Mouse (Mus musculus) T-helper 1 cell (primary cell): Measurements from ENCODE around the gene Ehbp1.

Experiments used
- in situ Hi-C: fragments of 300-600 bp; cut with MboI, MseI; formaldehyde crosslinking; loops from one replicate; pipeline ENCODE4 v1.15.1; 2025; ENCODE audit warnings: high pct_unique_total_duplicates

Ehbp1 gene

DNA sequence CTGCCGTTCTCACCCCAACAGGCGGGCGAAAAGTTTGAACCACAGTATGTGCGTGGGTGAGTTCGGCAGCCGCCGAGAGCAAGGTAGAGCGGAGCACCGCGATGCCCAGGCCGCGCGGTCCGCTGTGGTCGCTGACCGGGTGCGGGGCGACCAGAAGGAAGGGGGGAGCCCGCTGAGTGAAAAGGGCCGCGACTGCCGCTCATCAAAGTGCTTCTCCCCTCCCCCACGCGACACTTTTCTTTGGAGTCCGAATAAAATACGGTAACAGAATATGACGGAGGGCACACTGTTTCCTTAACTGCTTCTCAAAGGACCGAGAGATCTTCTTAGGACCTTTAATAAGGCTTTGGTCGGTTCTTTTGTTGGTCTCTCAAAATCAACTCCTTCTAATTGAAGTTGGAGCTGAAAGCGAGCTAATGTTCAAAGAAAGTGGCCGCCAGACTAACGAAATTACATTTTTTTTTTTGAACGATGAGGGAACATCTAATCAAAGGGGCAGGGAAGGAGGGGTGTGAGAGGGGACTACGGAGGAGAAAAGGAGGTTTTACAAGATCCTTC is 339.2 kb downstream of the Ehbp1 start, which contains the start of gene Otx1:
TSS of gene Otx1 (minus strand) at position 115 of the 558 bp plus-strand sequence.
- in situ Hi-C loops: no loop called here

DNA sequence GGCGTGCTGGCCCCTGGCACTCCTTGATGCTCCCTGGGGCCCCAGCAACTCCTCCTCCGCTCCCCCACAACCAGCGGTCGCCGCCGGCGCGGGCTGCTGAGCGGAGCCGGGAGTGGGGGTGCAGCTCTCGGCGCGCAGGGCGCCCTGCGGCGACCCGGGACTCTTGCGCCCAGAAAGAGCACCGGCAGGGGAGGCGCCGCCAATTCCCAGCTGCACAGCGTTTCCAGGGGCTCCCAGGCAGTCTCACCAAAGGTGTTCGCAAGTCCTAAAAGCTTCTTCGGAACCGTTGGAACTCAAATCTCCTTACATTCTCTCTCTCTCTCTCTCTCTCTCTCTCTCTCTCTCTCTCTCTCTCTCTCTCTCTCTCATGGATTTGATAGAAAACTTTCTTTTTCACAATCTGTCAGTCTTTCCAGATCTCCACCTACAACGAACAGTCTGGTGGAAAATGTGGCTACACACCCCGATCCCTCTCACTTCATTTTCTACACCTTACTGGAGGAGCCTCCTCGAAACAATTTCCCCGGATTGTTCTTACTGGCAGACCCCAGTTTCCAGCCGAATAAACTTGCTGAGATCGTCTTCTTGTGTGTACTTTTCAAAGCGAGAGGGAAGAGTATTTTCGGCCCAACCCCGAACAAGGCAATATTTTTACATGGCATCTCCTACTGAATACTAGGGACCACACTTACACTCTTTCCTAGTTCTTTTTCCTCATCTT is 339.9 kb downstream of the Ehbp1 start:
- in situ Hi-C loops: no loop called here

DNA sequence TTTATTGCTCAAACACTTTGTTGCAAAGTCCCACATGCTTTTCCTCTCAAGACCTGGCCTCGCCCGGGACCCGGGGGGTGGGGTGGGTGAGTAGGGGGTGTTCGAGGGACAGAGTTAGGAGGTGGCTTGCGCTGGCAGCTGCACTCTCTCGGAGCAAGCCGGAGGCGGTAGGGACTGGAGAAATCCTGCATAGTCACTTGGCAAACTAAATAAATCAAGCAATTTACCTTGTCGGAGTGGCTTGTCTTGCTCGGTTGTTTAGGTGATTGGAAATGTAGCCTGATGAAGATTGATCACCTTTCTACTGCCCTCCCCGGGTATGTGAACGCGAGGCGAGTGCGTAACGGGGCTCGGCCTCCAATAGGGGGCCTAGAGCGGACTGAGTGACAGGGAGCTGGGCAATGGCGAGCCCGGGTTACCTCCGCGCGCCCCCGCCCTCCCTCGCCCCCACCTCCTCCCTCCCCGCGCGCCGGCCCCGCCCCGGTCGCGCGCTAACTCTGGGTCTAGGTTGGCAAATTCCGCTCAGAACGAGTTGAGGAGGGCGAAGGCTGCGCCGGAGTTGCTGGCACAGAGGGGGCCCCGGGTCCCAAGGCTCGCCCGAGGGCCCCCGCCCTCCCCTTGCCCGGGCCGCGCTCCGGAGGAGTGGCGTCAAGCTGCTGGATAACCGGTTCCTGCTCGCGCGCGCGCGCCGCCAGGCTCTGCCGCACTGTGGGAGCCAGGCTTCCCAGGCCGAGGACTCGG is 340.6 kb downstream of the Ehbp1 start:
- in situ Hi-C loops: no loop called here

DNA sequence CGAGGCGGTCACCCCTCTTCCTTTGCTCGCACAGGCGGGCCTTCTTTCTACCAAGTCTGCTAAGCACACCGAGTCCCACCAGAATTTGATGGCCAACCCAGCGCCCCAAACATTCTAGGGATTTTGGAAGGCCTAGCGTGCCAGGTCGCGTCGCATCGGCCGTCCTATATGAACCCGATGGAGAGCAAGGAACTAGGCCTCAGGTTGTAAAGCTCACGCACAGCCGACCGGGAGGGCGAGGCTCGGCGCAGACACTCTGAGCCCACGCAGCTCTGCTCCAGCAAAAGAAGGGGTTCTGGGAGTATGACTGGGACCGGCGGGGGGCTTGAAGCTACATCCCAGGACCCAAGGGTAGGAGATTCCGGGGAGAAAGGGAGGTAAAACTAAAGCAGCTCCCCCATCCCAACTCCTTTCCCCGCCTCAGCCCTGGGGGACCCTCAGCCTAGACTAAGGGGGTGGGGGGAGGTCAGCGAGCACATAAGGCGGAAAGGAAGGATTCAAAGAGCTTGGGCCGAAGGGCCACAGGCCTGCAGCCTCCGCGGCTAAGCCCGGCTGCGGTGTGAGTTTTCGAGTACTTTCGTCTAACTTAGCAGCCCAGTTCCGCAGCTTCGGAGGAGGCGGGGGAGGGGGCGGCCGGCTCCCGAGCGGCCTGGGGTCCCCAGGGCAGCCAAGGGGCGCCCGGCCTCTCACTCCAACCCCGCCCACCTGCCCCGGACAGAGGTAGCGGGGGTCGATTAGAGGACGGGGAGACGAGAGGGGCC is 341.6 kb downstream of the Ehbp1 start:
- in situ Hi-C loops: no loop called here

DNA sequence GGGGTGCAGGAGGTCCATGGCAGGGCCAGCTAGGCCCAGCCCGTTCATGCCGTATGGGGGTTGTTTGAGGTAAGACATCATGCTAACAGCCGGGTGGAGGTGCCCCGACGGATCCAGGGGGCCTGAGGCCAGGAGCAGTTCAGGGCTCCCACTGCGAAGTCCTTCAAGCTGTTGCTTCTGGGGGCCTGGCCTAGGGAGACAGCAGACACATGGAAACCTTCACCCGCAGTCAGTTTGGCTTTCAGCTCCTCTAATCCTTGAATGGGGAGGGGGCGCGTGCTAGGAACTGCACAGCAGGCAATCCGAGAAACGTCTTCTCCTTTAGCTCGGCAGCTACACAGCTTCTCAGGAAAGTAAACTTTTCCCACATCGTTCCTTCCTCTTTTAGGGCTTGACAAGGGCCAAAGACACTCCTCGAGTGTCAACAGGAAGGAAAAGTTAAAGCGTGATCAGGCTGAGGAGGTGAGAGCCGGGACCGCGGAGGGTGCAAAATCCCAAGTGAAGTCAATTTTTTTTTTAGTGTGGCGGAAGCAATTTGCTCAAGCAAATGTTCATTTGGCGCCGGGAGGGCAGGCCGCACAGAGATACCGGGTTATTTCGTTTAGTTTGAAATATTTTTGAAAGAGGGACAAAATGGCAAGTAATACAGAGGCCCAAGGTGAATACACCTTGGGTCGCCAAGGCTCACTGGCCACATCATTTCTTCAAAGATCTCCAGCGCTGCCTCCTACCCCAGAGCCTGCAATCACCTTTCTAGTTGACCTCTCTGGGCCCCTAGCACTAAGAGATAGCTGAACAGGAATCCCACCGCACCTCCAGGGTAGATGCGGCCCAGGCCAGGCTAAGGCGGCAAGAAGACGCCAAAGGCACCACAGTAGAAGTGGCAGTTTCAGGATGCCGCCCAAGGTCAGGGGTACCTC is 342.4 kb downstream of the Ehbp1 start:
- in situ Hi-C loops: loop anchor here (5.0 to 25.0 kb wide), 2 partner anchors 853 to 1037 kb away; no protein-coding TSS in a partner anchor

DNA sequence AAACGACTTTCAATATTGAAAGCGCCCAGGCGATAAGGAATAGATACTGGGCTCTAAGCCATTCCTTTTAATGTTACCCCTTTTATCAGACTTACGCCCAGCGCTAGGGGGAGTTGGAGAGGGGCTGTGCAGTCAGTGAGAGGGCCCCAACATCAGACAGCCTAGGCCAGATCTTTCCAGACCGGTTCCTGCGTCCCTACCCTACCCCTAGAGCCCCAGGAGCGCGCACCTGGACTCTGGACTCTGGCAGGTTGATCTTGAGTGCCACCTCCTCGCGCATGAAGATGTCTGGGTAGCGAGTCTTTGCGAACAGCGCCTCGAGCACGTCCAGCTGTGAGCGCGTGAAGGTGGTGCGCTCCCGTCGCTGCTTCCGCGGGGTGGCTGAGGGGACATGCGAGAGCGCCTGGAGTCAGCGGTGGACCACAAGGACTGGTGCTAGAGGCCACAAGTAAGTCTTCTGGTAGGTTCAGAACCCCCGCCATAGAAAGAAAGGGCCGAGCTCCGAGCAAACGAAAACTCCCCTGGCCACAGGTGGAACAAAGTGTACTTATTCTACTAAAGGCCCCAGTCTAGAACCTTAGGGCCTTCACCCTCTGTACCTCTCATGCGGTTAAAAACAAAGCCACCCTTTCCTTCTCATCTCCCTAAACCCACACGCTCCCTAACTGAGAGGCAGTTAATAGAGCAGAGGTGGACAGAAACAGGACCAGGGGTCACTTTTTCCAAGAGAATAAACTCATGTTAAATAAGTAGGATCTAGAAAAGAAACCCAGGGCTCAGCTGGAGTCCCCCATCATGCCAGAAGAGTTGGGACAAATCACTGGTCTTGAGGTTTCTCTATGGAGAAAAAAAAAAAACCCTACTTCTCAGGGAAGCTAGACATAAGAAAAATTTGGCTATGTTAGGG is 343.7 kb downstream of the Ehbp1 start:
- in situ Hi-C loops: loop anchor here (5.0 to 25.0 kb wide), 2 partner anchors 854 to 1036 kb away; no protein-coding TSS in a partner anchor

DNA sequence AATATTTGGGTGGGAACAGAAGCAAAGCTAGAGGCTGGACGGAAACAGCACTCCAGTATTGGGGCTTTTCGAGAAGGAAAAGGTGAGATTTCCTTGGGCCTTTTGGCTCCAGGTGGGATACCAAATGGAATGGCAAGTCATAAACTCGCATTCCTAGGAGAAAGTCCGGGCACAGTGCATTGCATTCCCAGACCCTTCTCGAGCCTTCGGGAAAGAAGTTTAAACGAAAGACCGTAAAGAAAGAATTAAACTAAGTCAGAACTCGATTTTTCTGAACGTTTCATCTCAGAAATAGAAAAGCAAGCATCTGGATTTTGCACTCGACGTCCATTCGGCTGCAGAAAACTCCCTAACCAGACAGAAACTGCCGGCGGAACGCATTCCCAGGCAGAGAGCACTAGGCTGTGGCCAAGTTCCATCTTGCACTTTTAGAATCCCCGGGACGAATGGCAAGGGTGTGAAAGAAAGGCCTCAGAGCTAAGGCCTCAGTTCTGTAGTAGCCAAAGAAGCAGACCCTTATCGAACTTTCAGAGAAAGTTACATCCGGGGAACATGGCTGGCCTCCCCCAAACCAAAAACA is 344.4 kb downstream of the Ehbp1 start:
- in situ Hi-C loops: loop anchor here (5.0 to 25.0 kb wide), 2 partner anchors 855 to 1035 kb away; no protein-coding TSS in a partner anchor

DNA sequence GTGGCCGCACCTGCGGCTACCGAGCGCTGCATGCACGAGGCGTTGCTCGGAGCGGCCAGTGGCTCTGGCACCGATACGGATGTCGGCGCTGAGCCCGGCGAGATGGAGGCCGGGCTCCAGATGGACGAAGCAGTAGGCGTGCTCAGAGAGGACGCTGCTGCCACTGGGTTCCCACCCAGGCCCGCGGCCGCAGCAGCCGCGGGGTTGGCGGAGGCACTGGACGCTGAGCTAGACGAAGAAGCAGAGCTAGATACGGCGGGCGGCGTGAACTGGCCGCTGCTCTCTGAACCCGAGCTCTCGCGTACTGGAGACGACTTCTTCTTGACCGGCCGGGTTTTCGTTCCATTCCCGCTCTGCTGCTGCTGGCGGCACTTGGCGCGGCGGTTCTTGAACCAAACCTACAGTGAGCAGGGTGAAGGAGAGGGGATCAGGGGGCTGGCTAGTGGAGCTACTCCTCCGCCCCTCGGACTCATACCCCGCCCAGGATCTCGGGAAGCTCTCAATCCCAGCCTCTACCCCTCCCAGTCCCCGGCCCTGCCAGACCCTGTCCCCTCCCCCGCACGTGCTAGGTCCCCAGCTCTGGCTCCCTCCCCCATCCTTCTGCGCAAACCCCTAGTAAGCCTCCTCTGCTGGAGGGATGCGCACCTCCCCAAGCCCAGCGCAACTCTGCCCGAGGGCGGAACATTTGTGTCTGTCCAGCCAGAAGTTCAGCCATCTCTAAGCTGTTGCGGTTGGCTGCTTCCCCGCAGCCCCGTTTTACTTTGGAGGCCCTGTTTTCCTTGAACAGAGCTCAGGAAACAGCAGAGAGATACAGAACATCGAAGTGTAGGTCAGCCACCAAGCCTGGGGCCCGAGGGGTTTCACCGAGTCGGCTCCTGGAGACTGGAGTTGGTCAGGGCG is 345.2 kb downstream of the Ehbp1 start:
- in situ Hi-C loops: loop anchor here (5.0 to 25.0 kb wide), 2 partner anchors 855 to 1035 kb away; no protein-coding TSS in a partner anchor

DNA sequence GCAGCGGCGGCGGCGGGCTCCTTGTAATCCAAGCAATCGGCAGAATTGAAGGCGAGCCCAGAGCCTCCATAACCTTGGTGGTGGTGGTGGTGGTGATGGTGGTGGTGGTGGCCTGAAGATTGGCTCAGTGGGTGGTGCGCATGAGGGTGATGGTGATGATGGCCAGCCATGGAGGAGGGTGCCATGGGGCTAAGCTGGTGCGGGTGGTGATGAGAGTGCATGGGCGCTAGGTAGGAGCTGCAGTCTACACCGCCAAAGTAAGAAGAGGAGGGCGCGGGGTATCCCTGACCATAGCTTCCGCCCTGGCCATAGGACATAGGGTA is 345.8 kb downstream of the Ehbp1 start:
- in situ Hi-C loops: loop anchor here (5.0 to 25.0 kb wide), 2 partner anchors 856 to 1034 kb away; no protein-coding TSS in a partner anchor

DNA sequence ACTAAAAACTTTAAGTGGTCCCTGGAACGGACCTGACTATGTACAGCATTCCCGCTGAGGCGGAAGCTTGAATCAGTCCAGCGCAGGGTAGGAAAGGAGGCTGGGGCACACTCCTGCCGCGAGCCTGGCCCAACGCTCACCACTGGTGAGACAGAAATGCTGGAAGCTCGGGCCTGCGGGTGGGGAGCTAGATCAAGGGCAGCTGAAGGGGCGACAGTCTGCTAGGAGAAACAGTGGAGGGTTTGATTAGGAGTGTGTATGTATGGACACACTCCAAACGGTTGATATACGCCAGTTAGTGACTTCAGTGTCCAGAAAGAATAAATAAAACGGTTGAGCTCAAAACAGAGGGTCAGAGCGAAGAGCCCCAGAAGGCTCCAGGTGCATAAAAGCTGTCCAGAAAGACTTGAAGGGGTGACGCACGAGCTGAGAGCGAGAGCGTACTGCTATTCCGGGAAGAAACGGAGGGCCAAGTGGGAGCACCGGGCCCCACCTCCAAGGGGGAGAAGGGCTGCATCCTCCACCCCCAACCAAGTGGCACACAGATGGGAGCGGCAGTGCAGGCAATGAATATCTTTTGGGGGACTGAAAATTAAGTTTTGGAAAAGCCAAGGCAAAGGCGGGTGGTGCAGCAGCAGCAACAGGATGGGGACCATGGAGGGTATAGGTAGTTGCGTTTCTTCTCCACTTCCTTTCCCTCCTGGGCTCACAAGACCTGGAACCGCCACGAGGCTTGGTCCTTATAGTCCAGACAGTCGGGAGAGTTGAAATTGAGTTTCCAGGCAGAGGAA is 346.4 kb downstream of the Ehbp1 start:
- in situ Hi-C loops: loop anchor here (5.0 to 25.0 kb wide), 2 partner anchors 857 to 1033 kb away; no protein-coding TSS in a partner anchor

DNA sequence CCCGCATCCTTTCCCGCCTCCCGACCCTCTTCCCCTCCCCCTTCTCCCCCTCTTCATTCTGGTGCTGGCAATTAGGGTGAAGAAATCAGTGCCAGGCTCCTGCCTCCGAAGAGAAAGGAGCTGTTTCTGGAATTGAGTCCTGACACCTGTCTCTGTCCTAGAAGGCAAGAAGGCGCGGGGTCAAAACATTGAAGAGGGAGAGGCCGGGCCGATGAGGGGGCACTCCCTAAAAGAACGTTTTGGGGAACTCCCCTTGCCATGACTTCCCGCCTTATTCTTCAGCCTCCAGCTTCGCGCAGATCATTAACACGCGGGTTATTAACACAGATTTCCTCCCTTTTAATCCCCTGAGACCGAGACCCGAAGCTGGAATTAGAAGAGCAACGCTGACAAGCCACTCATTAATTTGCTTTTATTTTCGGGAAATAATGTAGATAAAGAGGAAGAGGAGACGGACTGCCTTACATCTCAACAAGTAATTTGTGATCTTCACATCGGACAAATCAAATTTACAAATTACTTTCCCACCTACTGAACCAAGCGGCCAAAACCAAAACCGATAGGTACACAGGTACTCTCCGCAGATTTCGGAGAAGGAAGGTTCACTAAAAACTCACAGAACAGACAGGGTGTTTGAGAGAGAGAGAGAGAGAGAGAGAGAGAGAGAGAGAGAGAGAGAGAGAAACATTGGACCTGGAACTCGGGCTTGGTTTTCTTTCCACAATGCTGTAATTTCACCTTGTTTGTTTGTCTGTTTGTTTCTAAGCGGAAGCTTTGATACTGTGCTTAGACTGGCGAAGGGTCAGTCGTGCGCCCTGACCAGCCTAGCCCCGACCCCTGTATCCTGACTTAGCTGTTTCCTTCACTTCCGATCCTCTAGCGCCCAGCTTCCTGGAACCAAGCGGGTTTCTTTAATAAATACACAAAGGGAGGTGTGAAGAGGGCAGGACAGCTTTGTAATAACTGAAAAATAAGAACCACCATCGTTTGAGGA is 347.4 kb downstream of the Ehbp1 start:
- in situ Hi-C loops: loop anchor here (5.0 to 25.0 kb wide), 2 partner anchors 858 to 1032 kb away; no protein-coding TSS in a partner anchor

DNA sequence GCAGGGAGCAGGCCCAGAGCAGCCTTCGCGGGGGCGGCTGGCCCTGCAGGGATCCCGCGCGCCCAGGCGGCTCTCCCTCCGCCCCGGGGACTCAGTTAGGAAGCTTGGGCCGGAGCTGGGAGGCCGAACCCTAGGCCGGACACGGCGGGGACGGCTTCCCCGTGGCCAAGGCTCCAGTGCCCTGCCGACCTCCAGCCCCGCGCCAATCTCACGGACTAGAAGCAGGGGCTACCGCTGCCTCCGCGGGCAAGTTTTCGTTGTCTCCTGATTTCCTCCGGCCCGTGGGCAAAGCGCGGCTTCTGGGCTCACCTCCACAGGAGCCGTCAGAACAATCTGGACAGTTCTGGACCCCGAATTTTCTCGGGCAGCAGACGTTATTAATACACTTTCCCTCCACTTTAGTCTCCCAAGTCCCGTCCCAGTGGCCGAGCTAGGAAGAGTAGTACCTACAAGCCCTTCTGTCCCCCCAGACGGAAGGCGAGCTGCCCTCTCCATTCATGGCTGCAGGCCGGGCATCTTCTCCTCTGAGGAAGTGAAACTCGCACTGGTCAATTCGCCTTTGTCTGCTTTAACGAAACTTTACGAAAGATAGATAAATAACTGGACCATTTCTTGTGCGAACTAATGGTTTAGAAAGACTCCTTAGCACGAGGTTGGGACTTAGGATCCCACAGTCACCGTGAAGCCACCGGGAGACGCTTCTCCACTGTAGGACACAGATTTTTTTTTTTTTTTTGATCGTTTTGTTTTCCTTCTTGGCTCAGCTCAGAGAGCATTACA is 348.3 kb downstream of the Ehbp1 start:
- in situ Hi-C loops: loop anchor here (25.0 kb wide), 1 partner anchor 1031 kb away; no protein-coding TSS in a partner anchor

DNA sequence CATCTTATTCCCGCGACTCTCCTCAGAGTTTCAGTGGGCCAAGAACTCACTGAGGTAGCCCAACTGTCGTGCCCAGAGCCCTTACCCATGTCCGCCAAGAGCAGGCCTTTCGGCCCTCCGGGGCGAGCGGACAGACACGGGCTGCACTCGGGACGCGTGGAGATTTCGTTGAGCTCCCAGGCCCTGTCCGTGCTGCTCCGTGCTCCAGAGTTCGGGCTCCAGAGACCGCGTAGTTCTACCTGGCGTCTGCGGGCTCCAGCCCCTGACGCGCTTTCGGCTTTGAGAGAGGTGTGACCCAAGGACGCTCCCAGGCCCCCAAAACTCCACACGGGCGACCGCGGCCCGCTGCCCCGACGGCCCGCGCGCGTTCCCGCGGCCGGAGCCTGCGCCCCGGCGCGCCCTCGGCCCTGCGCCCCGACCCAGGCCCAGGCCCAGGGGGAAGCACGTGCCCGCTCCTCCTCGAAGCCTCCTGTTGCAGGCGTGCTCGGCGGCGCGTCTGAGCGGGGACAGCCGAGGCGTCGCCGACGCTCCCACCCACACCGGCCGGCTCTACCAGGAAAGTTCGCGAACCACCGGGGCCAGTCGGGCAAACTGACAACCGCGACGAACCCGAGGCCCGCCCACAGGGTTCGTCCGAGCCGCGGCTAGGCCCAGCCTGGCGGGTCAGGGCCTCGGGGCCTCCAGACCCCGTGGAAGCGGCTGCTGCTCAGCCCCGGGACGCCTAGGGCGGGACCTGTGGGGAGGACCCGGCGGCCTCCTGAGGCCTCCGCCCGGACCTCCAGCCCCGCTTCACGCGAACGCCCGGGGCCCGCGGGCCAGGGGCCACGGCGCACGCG is 349.1 kb downstream of the Ehbp1 start:
- in situ Hi-C loops: loop anchor here (25.0 kb wide), 1 partner anchor 1031 kb away; no protein-coding TSS in a partner anchor

DNA sequence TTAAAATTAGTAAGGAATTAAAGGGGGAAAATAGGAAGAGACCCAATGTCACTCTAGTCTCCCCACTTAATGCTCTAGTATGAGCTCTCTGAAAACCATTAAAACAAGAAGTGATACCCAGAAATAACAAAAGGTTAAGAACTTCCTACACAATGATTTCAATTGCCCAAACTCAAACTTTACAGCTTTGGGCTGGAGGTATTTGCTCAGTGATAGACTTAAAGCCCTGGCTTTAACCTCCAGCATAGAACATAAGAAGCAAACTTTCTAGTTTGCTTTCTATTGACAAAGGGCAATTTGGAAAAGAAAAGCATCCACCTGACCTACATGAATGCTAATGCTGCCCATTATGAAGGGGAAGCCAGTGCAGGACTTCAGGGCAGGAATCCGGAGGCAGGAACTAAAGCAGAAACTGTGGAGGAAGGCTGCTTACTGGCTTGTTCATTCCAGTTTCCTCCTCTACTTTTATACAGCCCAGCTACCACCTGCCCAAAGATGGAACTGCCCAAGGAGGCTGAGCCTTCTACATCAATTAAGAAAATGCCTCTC is 353.6 kb downstream of the Ehbp1 start:
- in situ Hi-C loops: loop anchor here (10.0 to 25.0 kb wide), 2 partner anchors 216 to 1026 kb away; no protein-coding TSS in a partner anchor
